Mouse (Mus musculus) forebrain, embryonic 11.5 days (tissue): Measurements from ENCODE around the gene Wasf2. TPM values are rescaled to one million over a fixed set of nuclear protein-coding genes. Genes with fewer than 3 reads are reported as not detected.
"Not testable (repeated sequence)": the region's sequence is repeated elsewhere in the genome, so short reads cannot be mapped to it uniquely, and the experiment has no call there.

Experiments used
- ATAC-seq: fragments of 200-750 bp; cut with Nextera tagmentation; replicated peaks from 2 replicates; pipeline ENCODE4 v1.8.0; 2017; ENCODE audit warnings: moderate TSS enrichment; ENCODE audit not compliant: low FRiP score
- DNase-seq: peaks from one replicate; pipeline ENCODE4 v3.0.0-alpha.2; 2017; ENCODE audit warnings: low spot score
- H3K27ac ChIP-seq: fragments of 300-500 bp; sonication (generic); 2 replicates; pipeline ENCODE4 v1.5.1; 2014; ENCODE audit warnings: low read depth, low read length
- H3K27me3 ChIP-seq: fragments of 300-500 bp; sonication (generic); 2 replicates; pipeline ENCODE4 v1.6.1; 2014; ENCODE audit warnings: mild to moderate bottlenecking, low read length, mixed read lengths; ENCODE audit not compliant: control insufficient read depth, insufficient read depth
- H3K36me3 ChIP-seq: fragments of 300-500 bp; sonication (generic); 2 replicates; pipeline ENCODE4 v1.6.1; 2014; ENCODE audit warnings: mild to moderate bottlenecking, low read length, moderate library complexity, mixed read lengths; ENCODE audit not compliant: control insufficient read depth, insufficient read depth
- H3K4me1 ChIP-seq: fragments of 300-500 bp; sonication (generic); replicated peaks from 2 replicates; pipeline ENCODE4 v1.6.1; 2014; ENCODE audit warnings: low read length, mixed read lengths; ENCODE audit not compliant: control insufficient read depth, insufficient read depth
- H3K4me2 ChIP-seq: fragments of 300-500 bp; sonication (generic); 2 replicates; pipeline ENCODE4 v1.6.1; 2014; ENCODE audit warnings: low read depth, mild to moderate bottlenecking, low read length, moderate library complexity, mixed read lengths; ENCODE audit not compliant: severe bottlenecking
- H3K4me3 ChIP-seq: fragments of 300-500 bp; sonication (generic); 2 replicates; pipeline ENCODE4 v1.5.1; 2014; ENCODE audit warnings: low read depth, low read length
- H3K9ac ChIP-seq: fragments of 300-500 bp; sonication (generic); 2 replicates; pipeline ENCODE4 v1.6.1; 2014; ENCODE audit warnings: low read length
- H3K9me3 ChIP-seq: fragments of 300-500 bp; sonication (generic); 2 replicates; pipeline ENCODE4 v1.6.1; 2016; ENCODE audit warnings: low read length, mixed read lengths; ENCODE audit not compliant: control insufficient read depth
- WGBS: fragments of 180-500 bp; shearing (Covaris S2); extraction: QIAGEN DNeasy Blood & Tissue Kit; methylation state at CpG from one replicate; pipeline ENCODE4 v1.1.7; 2014; 5-methylcytosine and 5-hydroxymethylcytosine counted together
- polyA plus RNA-seq: library from polyadenylated mRNA; unstranded; fragments of >200 nt; fragmentation: Nextera tagmentation; extraction: Ambion mirVana; gene quantifications from 2 replicates; pipeline ENCODE4 v1.2.1, GENCODE M21; 2014

The Wasf2 gene
- polyA plus RNA-seq, 1 experiment from 2014 or later: 28.8 TPM

- DNase-seq (no peak), ATAC-seq (no peak)
- 19% methylated on average over 6 of the region's 6 CpGs for WGBS
- H3K36me3 ChIP-seq: no peaks in the 10 kb centered on the region
- no peak overlapping the region for H3K4me2 ChIP-seq
- no peaks in the 10 kb centered on the region for H3K9me3 ChIP-seq
- H3K27ac ChIP-seq: 0 out of 2 replicates have a peak overlapping the region, but pooled peaks have one; percentile 1
- peaks cover 2% of the 10 kb centered on the region; the same call in 1 of the 2 replicates for H3K27me3 ChIP-seq
- H3K4me3 ChIP-seq: no peak overlapping the region
- H3K9ac ChIP-seq: 0 out of 2 replicates have a peak overlapping the region, but pooled peaks have one; percentile 2
- peaks cover 22% of the 10 kb centered on the region for H3K4me1 ChIP-seq
These were observed 36.7 kb upstream of the Wasf2 start for GRCm38 (mm10) chr4:133093481-133094033.

DNA sequence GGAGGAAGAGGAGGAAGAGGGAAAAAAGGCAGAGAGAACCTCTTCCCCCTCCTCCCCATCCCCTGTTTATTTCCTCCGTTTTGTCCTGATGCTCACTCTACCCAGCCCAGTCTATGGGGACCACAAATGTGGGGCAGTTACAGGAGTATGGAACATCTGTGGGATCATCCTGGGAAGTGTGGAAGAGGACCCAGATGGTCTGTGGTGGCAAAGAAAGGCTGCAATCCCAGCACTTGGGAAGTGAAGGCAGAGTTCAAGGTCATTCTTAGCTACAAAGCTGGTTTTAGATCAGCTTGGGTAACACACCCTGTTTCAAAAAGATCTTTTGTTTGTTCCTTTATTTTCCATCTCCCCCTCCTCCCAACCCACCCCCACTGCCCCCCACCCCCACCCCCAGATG lies 36.0 kb upstream of the Wasf2 start:
- ATAC-seq (no peak), DNase-seq (no peak)
- WGBS: 18% methylated on average over 1 of the region's 1 CpGs
- Histone ChIP-seq H3K27ac (no peak overlapping the region), H3K9me3 (no peaks in the 10 kb centered on the region), H3K4me3 (no peak overlapping the region), H3K4me2 (no peak overlapping the region), H3K27me3 (peaks cover 2% of the 10 kb centered on the region; the same call in 1 of the 2 replicates), H3K9ac (no peak overlapping the region), H3K4me1 (peaks cover 22% of the 10 kb centered on the region), H3K36me3 (no peaks in the 10 kb centered on the region)

GRCm38 (mm10) chr4:133094936-133095733 lies 35.2 kb upstream of the Wasf2 start:
- peak overlapping the region; percentile 39; the same call in 1 of the 2 replicates for H3K9ac ChIP-seq
- DNase-seq: peak; percentile 78
- H3K36me3 ChIP-seq: no peaks in the 10 kb centered on the region
- H3K4me3 ChIP-seq: peak overlapping the region; percentile 6; the same call in 1 of the 2 replicates
- peaks cover 22% of the 10 kb centered on the region for H3K4me1 ChIP-seq
- peak overlapping the region; percentile 70 for H3K27ac ChIP-seq
- peaks cover 2% of the 10 kb centered on the region; the same call in 1 of the 2 replicates for H3K27me3 ChIP-seq
- peak; percentile 77 for ATAC-seq
- H3K4me2 ChIP-seq: peak overlapping the region; percentile 41
- no peaks in the 10 kb centered on the region for H3K9me3 ChIP-seq
- 23% methylated on average over 16 of the region's 16 CpGs for WGBS

DNA sequence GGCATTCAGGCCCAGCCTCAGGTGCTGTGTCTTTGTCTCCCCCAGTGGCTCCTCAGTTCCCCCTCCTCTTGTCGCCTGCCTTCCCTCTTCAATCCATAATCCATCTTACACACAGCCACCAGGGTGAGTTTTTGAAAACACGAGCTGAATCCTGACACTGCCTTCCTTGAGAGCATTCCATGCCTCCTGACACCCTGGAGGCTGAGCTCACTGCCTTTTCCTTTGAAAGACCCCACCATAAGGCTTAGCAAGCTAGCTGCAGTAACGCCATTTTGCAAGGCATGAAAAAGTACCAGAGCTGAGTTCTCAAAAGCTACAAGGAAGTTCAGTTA lies 34.6 kb upstream of the Wasf2 start:
- not testable (repeated sequence) for DNase-seq, H3K36me3 ChIP-seq, ATAC-seq, H3K9me3 ChIP-seq, H3K27me3 ChIP-seq
- Histone ChIP-seq H3K9ac (peak overlapping the region; percentile 12; the same call in 1 of the 2 replicates), H3K4me3 (peak overlapping the region; percentile 6; the same call in 1 of the 2 replicates), H3K4me1 (peaks cover 18% of the 10 kb centered on the region), H3K4me2 (peak overlapping the region; percentile 41), H3K27ac (peak overlapping the region; percentile 70)
- WGBS: 14% methylated on average over 3 of the region's 3 CpGs

DNA sequence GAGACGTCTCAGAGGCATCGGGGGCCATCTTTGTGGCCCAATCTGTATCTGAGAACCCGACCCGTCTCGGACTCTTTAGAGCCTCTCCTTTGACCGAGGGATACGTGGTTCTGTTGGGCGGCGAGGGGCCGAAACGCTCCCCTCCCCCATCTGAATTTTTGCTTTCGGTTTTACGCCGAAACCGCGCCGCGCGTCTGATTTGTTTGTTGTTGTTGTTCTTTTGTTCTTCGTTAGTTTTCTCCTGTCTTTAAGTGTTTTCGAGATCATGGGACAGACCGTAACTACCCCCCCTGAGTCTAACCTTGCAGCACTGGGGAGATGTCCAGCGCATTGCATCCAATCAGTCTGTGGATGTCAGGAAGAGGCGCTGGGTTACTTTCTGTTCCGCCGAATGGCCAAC lies 33.6 kb upstream of the Wasf2 start:
- not testable (repeated sequence) for H3K36me3 ChIP-seq, H3K27me3 ChIP-seq, H3K4me2 ChIP-seq, ATAC-seq, H3K9me3 ChIP-seq, H3K9ac ChIP-seq, H3K27ac ChIP-seq, DNase-seq
- WGBS: under 1% methylated on average over 11 of the region's 26 CpGs
- Histone ChIP-seq H3K4me3 (peak overlapping the region; percentile 24; the same call in 1 of the 2 replicates), H3K4me1 (peaks cover 18% of the 10 kb centered on the region)

- Histone ChIP-seq H3K9me3 (no peaks in the 10 kb centered on the region), H3K4me1 (0 out of 2 replicates have a peak, but pooled peaks cover 3% of the 10 kb centered on the region), H3K4me2 (no peak overlapping the region), H3K4me3 (no peak overlapping the region), H3K9ac (no peak overlapping the region), H3K36me3 (no peaks in the 10 kb centered on the region), H3K27me3 (no peaks in the 10 kb centered on the region), H3K27ac (no peak overlapping the region)
- WGBS: 83% methylated on average over 9 of the region's 9 CpGs
- ATAC-seq (no peak), DNase-seq (no peak)
These were observed 28.6 kb upstream of the Wasf2 start for GRCm38 (mm10) chr4:133101751-133102150.

- Histone ChIP-seq H3K36me3 (no peaks in the 10 kb centered on the region), H3K4me2 (no peak overlapping the region), H3K9ac (no peak overlapping the region), H3K9me3 (no peaks in the 10 kb centered on the region), H3K27me3 (no peaks in the 10 kb centered on the region), H3K4me3 (no peak overlapping the region), H3K4me1 (0 out of 2 replicates have a peak, but pooled peaks cover 3% of the 10 kb centered on the region), H3K27ac (no peak overlapping the region)
- DNase-seq: no peak
- no peak for ATAC-seq
- WGBS: 27% methylated on average over 15 of the region's 16 CpGs
These were observed 26.6 kb upstream of the Wasf2 start for GRCm38 (mm10) chr4:133103525-133104193.

GRCm38 (mm10) chr4:133104194-133104569 lies 26.1 kb upstream of the Wasf2 start:
- no peak overlapping the region for H3K27ac ChIP-seq

More at GRCm38 (mm10) chr4:133104194-133104569, 26.1 kb upstream of the Wasf2 start:
- 0 out of 2 replicates have a peak, but pooled peaks cover 3% of the 10 kb centered on the region for H3K4me1 ChIP-seq
- H3K9ac ChIP-seq: no peak overlapping the region
- H3K4me2 ChIP-seq: no peak overlapping the region
- H3K4me3 ChIP-seq: no peak overlapping the region
- ATAC-seq: no peak
- no peaks in the 10 kb centered on the region for H3K36me3 ChIP-seq
- no peaks in the 10 kb centered on the region for H3K27me3 ChIP-seq
- no peaks in the 10 kb centered on the region for H3K9me3 ChIP-seq
- no peak for DNase-seq
- WGBS: 35% methylated on average over 9 of the region's 10 CpGs
